Comparison of ENCODE assay signal across 15 mouse cellular contexts in genomic region chr1:152033731-152034130, GRCm38 (mm10).
"Had no signal": no experiment of that assay in that cellular context is flagged by ENCODE, and none has a peak within 500 bp of the region (broad histone marks: within the 10 kb centered on the region; RNA-seq: fewer than 3 reads in every experiment).

No protein-coding gene starts in this region.

- H3K27me3 ChIP-seq: liver, embryonic 12.5 days; midbrain, embryonic 12.5 days; neural tube, embryonic 13.5 days; neural tube, embryonic 15.5 days; stomach, embryonic 15.5 days had no signal

- H3K27ac ChIP-seq: liver, embryonic 12.5 days; liver, embryonic 14.5 days; midbrain, embryonic 10.5 days; midbrain, embryonic 12.5 days; neural tube, embryonic 13.5 days; neural tube, embryonic 15.5 days; stomach, embryonic 15.5 days; stomach, postnatal 0 days had no signal

- DNase-seq: lung, adult 18-20 months; lung, embryonic 14.5 days; lung, postnatal 10 days; lung, postnatal 4 days; midbrain, embryonic 14.5 days; right cerebral cortex, postnatal 14 days had no signal

- H3K4me3 ChIP-seq: liver, embryonic 12.5 days; midbrain, embryonic 10.5 days; midbrain, embryonic 12.5 days; myocyte; neural tube, embryonic 13.5 days; neural tube, embryonic 15.5 days; stomach, embryonic 15.5 days had no signal

- H3K36me3 ChIP-seq: liver, embryonic 12.5 days; midbrain, embryonic 12.5 days; neural tube, embryonic 15.5 days; stomach, embryonic 15.5 days had no signal
